Mouse (Mus musculus) gastrocnemius, adult 18-20 months (tissue): ENCODE results near the gene Cdh4. TPM values are rescaled to one million over a fixed set of nuclear protein-coding genes. Genes with fewer than 3 reads are reported as not detected.

Source experiments
- DNase-seq: peaks from one replicate; pipeline ENCODE4 v3.0.0; 2021; ENCODE audit warnings: low spot score
- total RNA-seq, 2 experiments: library from RNA; stranded (reverse); gene quantifications; 2 replicates each; pipeline ENCODE4 v1.2.3; 2021

The Cdh4 gene
- total RNA-seq, 2 experiments from 2014 or later, result 11.5 to 16.7 TPM

GRCm38 (mm10) chr2:179467839-179468445 lies 25.7 kb downstream of the Cdh4 start:
- DNase-seq, result no peak

- no peak for DNase-seq
These were observed 34.4 kb downstream of the Cdh4 start for GRCm38 (mm10) chr2:179476622-179477021.

GRCm38 (mm10) chr2:179480800-179481200 lies 38.6 kb downstream of the Cdh4 start:
- no peak for DNase-seq

GRCm38 (mm10) chr2:179481363-179481762 lies 39.1 kb downstream of the Cdh4 start:
- DNase-seq, result no peak

- DNase-seq, result no peak
These were observed 46.4 kb downstream of the Cdh4 start for GRCm38 (mm10) chr2:179488526-179489139.

- no peak for DNase-seq
These were observed 49.7 kb downstream of the Cdh4 start for GRCm38 (mm10) chr2:179491891-179492290.

GRCm38 (mm10) chr2:179494276-179494675 lies 52.0 kb downstream of the Cdh4 start:
- DNase-seq, result peak; percentile 19

- DNase-seq, result no peak
These were observed 68.2 kb downstream of the Cdh4 start for GRCm38 (mm10) chr2:179510439-179510838.

- no peak for DNase-seq
These were observed 74.3 kb downstream of the Cdh4 start for GRCm38 (mm10) chr2:179516559-179516958.

GRCm38 (mm10) chr2:179518456-179519032 lies 76.3 kb downstream of the Cdh4 start:
- no peak for DNase-seq

GRCm38 (mm10) chr2:179519161-179519560 lies 76.9 kb downstream of the Cdh4 start:
- DNase-seq, result no peak

GRCm38 (mm10) chr2:179519931-179520330 lies 77.7 kb downstream of the Cdh4 start:
- no peak for DNase-seq

- no peak for DNase-seq
These were observed 78.7 kb downstream of the Cdh4 start for GRCm38 (mm10) chr2:179520941-179521340.

GRCm38 (mm10) chr2:179521444-179521843 lies 79.2 kb downstream of the Cdh4 start:
- DNase-seq, result no peak

GRCm38 (mm10) chr2:179522141-179522540 lies 79.9 kb downstream of the Cdh4 start:
- DNase-seq, result no peak

GRCm38 (mm10) chr2:179526976-179527375 lies 84.7 kb downstream of the Cdh4 start:
- no peak for DNase-seq

GRCm38 (mm10) chr2:179530436-179531040 lies 88.3 kb downstream of the Cdh4 start:
- DNase-seq, result no peak

- DNase-seq, result no peak
These were observed 91.0 kb downstream of the Cdh4 start for GRCm38 (mm10) chr2:179533196-179533595.

- DNase-seq, result no peak
These were observed 91.7 kb downstream of the Cdh4 start for GRCm38 (mm10) chr2:179533881-179534280.

GRCm38 (mm10) chr2:179535204-179535603 lies 93.0 kb downstream of the Cdh4 start:
- DNase-seq, result no peak

GRCm38 (mm10) chr2:179536762-179537161 lies 94.5 kb downstream of the Cdh4 start:
- no peak for DNase-seq

- DNase-seq, result peak; percentile 6
These were observed 95.2 kb downstream of the Cdh4 start for GRCm38 (mm10) chr2:179537390-179537789.
